Mouse (Mus musculus): Measurements from ENCODE around the gene Slc2a8. TPM values are rescaled to one million over a fixed set of nuclear protein-coding genes. Genes with fewer than 3 reads are reported as not detected.

Slc2a8 gene
- polyA plus RNA-seq, 1 experiment from 2014 or later: 25.0 TPM

DNA sequence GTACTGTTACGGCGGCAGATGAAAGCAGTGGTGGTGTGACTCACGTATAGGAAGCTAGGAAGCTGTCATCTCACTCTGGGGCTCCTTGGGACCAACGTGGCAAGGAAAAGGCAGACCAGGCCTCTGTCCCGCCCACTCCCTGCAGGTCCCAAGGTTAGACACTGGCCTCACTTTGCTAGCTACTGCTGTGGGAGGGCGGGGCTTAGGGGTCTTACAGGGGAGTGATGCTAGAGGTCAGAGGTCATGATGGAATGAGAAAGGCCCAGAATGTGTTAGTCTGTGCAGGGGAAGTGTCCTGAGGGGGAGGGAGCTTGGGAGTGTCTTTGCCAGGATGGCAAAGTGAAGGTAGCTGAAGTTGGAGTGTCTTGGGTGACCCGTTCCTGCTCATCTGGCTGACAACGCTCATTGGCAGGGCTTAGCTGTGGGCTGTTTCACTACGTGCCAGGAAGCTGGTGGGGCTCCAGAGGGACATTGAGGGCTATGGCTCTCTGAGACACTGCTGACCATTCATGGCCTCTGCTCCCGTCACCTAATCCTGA lies 57.5 kb downstream of the Slc2a8 start:
- no peaks in the 10 kb centered on the region for H3K9me3 ChIP-seq
- H3K27ac ChIP-seq: no peak overlapping the region
- H3K4me2 ChIP-seq (replicated peaks): no peak overlapping the region
- no peak for ATAC-seq (ENCODE audit: low FRiP score, low read depth)
- 75% methylated on average over 10 of the region's 10 CpGs for WGBS
- no peak overlapping the region for H3K9ac ChIP-seq
- no peaks in the 10 kb centered on the region for H3K4me1 ChIP-seq
- H3K4me3 ChIP-seq: no peak overlapping the region
- H3K36me3 ChIP-seq: peaks cover 64% of the 10 kb centered on the region
- H3K27me3 ChIP-seq (replicated peaks): no peaks in the 10 kb centered on the region

- H3K9me3 ChIP-seq: no peaks in the 10 kb centered on the region
- 93% methylated on average over 24 of the region's 24 CpGs for WGBS
- ATAC-seq (ENCODE audit: low FRiP score, low read depth): no peak
- no peaks in the 10 kb centered on the region for H3K27me3 ChIP-seq (replicated peaks)
- H3K4me3 ChIP-seq: no peak overlapping the region
- H3K27ac ChIP-seq: no peak overlapping the region
- no peak overlapping the region for H3K9ac ChIP-seq
- peaks cover 67% of the 10 kb centered on the region for H3K36me3 ChIP-seq
- H3K4me2 ChIP-seq (replicated peaks): no peak overlapping the region
- no peaks in the 10 kb centered on the region for H3K4me1 ChIP-seq
Observed at GRCm38 (mm10) chr2:32923551-32924250, 58.2 kb downstream of the Slc2a8 start.

Other genes starting within 250 kb of the Slc2a8 start
- gene 6330409D20Rik, start 241.1 kb downstream of the Slc2a8 start, polyA plus RNA-seq (2016; fragmentation: Nextera tagmentation; extraction: Ambion mirVana): 2.1 and 3.1 TPM in 2 replicates
- 55.5 and 56.1 TPM in 2 replicates for gene Tor2a, start 224.8 kb downstream of the Slc2a8 start, polyA plus RNA-seq (2016; fragmentation: Nextera tagmentation; extraction: Ambion mirVana)
- 0.32 and 1.2 TPM in 2 replicates for gene Ttc16, start 206.4 kb downstream of the Slc2a8 start, polyA plus RNA-seq (2016; fragmentation: Nextera tagmentation; extraction: Ambion mirVana)
- 4.3 and 5.5 TPM in 2 replicates for gene Ptrh1, start 206.3 kb downstream of the Slc2a8 start, polyA plus RNA-seq (2016; fragmentation: Nextera tagmentation; extraction: Ambion mirVana)
- 0.82 and 1.6 TPM in 2 replicates for gene Cfap157, start 197.7 kb downstream of the Slc2a8 start, polyA plus RNA-seq (2016; fragmentation: Nextera tagmentation; extraction: Ambion mirVana)
- gene Stxbp1, start 134.8 kb downstream of the Slc2a8 start, polyA plus RNA-seq (2016; fragmentation: Nextera tagmentation; extraction: Ambion mirVana): 121 and 130 TPM in 2 replicates
- gene Fam129b, start 106.0 kb downstream of the Slc2a8 start, polyA plus RNA-seq (2016; fragmentation: Nextera tagmentation; extraction: Ambion mirVana): 39.6 and 40.3 TPM in 2 replicates
- 108 and 122 TPM in 2 replicates for gene Rpl12, start 20.5 kb downstream of the Slc2a8 start, polyA plus RNA-seq (2016; fragmentation: Nextera tagmentation; extraction: Ambion mirVana)
- gene Lrsam1, start 20.5 kb downstream of the Slc2a8 start, polyA plus RNA-seq (2016; fragmentation: Nextera tagmentation; extraction: Ambion mirVana): 17.8 and 22.3 TPM in 2 replicates
- 18.0 and 23.3 TPM in 2 replicates for gene Garnl3, start 149.6 kb upstream of the Slc2a8 start, polyA plus RNA-seq (2016; fragmentation: Nextera tagmentation; extraction: Ambion mirVana)
- 23.4 and 24.9 TPM in 2 replicates for gene Angptl2, start 234.0 kb upstream of the Slc2a8 start, polyA plus RNA-seq (2016; fragmentation: Nextera tagmentation; extraction: Ambion mirVana)